Mouse (Mus musculus): ENCODE results near the gene Brinp3.

DNA sequence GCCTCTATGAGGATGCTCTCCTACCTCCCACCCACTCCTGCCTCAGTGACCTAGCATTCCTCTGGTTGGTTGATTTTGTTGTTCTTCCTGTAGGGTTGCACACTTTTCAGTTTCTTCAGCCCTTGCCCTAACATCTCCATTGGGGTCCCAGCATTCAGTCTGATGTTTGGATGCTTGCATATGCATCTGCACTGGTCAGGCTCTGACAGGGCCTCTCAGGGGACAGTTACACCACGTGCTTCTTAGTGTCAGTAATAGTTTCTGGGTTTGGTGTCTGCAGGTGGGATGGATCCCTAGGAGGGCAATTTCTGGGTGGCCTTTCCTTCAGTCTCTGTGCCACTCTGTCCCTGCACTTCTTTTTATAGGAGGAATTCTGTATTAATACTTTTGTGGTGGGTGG, 339.3 kb downstream of the Brinp3 start:
- TF ChIP-seq CTCF (IDR thresholded peaks at IDR 0.05; ENCODE audit: low read depth) (no peak), EP300 (IDR thresholded peaks at IDR 0.05; ENCODE audit: low read depth) (no peak)

Data from heart, postnatal 0 days (tissue).